8 mouse cellular contexts compared by ENCODE assay signal in genomic region chr7:102222336-102222735, GRCm38 (mm10). TPM values are rescaled to one million over a fixed set of nuclear protein-coding genes. Genes with fewer than 3 reads are reported as not detected.
DNase-seq lines count a peak whose midpoint lies in the region; ATAC-seq and TF ChIP-seq lines count a peak whose summit lies in the region.

No protein-coding gene starts in this region.

- peak; percentile 75 for ATAC-seq in forebrain, embryonic 15.5 days (replicated peaks)
- peak; percentile 60 for ATAC-seq in intestine, embryonic 15.5 days
- ATAC-seq in lung, embryonic 14.5 days (ENCODE audit: insufficient read depth) = peak; percentile 78
- peak; percentile 87 for ATAC-seq in neural tube, embryonic 15.5 days (ENCODE audit: low FRiP score)

- TF ChIP-seq CTCF in lung, embryonic 14.5 days (IDR thresholded peaks at IDR 0.05; ENCODE audit: low read depth) = peak; percentile 55

- peak overlapping the region; percentile 100 for H3K4me3 ChIP-seq in brown adipose tissue, adult 24 weeks (ENCODE audit: insufficient read depth, low read depth, low read length)
- H3K4me3 ChIP-seq in forebrain, embryonic 15.5 days = peak overlapping the region; percentile 83
- H3K4me3 ChIP-seq in intestine, embryonic 15.5 days (replicated peaks) = peak overlapping the region; percentile 73
- H3K4me3 ChIP-seq in lung, embryonic 14.5 days (ENCODE audit: low read depth, low read length) = peak overlapping the region; percentile 73
- H3K4me3 ChIP-seq in neural tube, embryonic 15.5 days (replicated peaks) = peak overlapping the region; percentile 59

- H3K9me3 ChIP-seq in forebrain, embryonic 15.5 days = no peaks in the 10 kb centered on the region
- no peaks in the 10 kb centered on the region for H3K9me3 ChIP-seq in intestine, embryonic 15.5 days
- H3K9me3 ChIP-seq in lung, embryonic 14.5 days (ENCODE audit: low read depth, low read length) = no peaks in the 10 kb centered on the region
- no peaks in the 10 kb centered on the region for H3K9me3 ChIP-seq in neural tube, embryonic 15.5 days (replicated peaks)

- H3K4me2 ChIP-seq in forebrain, embryonic 15.5 days (replicated peaks) = peak overlapping the region; percentile 88
- peak overlapping the region; percentile 74 for H3K4me2 ChIP-seq in intestine, embryonic 15.5 days (replicated peaks)
- peak overlapping the region; percentile 77 for H3K4me2 ChIP-seq in lung, embryonic 14.5 days
- H3K4me2 ChIP-seq in neural tube, embryonic 15.5 days = peak overlapping the region; percentile 90

- H3K9ac ChIP-seq in forebrain, embryonic 15.5 days (replicated peaks) = peak overlapping the region; percentile 81
- 0 out of 2 replicates have a peak overlapping the region, but pooled peaks have one; percentile 75 for H3K9ac ChIP-seq in intestine, embryonic 15.5 days
- peak overlapping the region; percentile 70 for H3K9ac ChIP-seq in lung, embryonic 14.5 days
- peak overlapping the region; percentile 76 for H3K9ac ChIP-seq in neural tube, embryonic 15.5 days (replicated peaks)

- 0% methylated on average over 11 of the region's 13 CpGs for WGBS in forebrain, embryonic 15.5 days
- under 1% methylated on average over 9 of the region's 13 CpGs for WGBS in intestine, embryonic 15.5 days
- 0% methylated on average over 10 of the region's 13 CpGs for WGBS in lung, embryonic 14.5 days
- WGBS in neural tube, embryonic 15.5 days = under 1% methylated on average over 8 of the region's 13 CpGs

- peaks cover 8% of the 10 kb centered on the region for H3K4me1 ChIP-seq in brown adipose tissue, adult 24 weeks (ENCODE audit: control insufficient read depth, insufficient read depth, insufficient read length, low read length)
- peaks cover 9% of the 10 kb centered on the region; the same call in 1 of the 2 replicates for H3K4me1 ChIP-seq in forebrain, embryonic 15.5 days
- 0 out of 2 replicates have a peak, but pooled peaks cover 5% of the 10 kb centered on the region for H3K4me1 ChIP-seq in intestine, embryonic 15.5 days (replicated peaks)
- 0 out of 2 replicates have a peak, but pooled peaks cover 6% of the 10 kb centered on the region for H3K4me1 ChIP-seq in lung, embryonic 14.5 days (ENCODE audit: insufficient read depth)
- H3K4me1 ChIP-seq in neural tube, embryonic 15.5 days = peaks cover 11% of the 10 kb centered on the region; the same call in 1 of the 2 replicates

- H3K27me3 ChIP-seq in forebrain, embryonic 15.5 days = no peaks in the 10 kb centered on the region
- no peaks in the 10 kb centered on the region for H3K27me3 ChIP-seq in intestine, embryonic 15.5 days (replicated peaks)
- H3K27me3 ChIP-seq in lung, embryonic 14.5 days (ENCODE audit: insufficient read depth, low read length) = no peaks in the 10 kb centered on the region
- no peaks in the 10 kb centered on the region for H3K27me3 ChIP-seq in neural tube, embryonic 15.5 days (replicated peaks)

- peak; percentile 7 for DNase-seq in right cerebral cortex, postnatal 25 days
- no peak for DNase-seq in right cerebral cortex, postnatal 14 days
- DNase-seq in lung, embryonic 14.5 days = peak; percentile 84
- DNase-seq in spleen, postnatal 10 days (ENCODE audit: low spot score in 2 of 2) = no peak

- no peaks in the 10 kb centered on the region for H3K36me3 ChIP-seq in forebrain, embryonic 15.5 days
- 0 out of 2 replicates have a peak, but pooled peaks cover 3% of the 10 kb centered on the region for H3K36me3 ChIP-seq in intestine, embryonic 15.5 days
- H3K36me3 ChIP-seq in lung, embryonic 14.5 days (ENCODE audit: insufficient read depth) = peaks cover 15% of the 10 kb centered on the region; the same call in 1 of the 2 replicates
- 0 out of 2 replicates have a peak, but pooled peaks cover 2% of the 10 kb centered on the region for H3K36me3 ChIP-seq in neural tube, embryonic 15.5 days

- peak overlapping the region; percentile 61 for H3K27ac ChIP-seq in brown adipose tissue, adult 24 weeks (replicated peaks; ENCODE audit: low read depth, low read length)
- no peak overlapping the region for H3K27ac ChIP-seq in forebrain, embryonic 15.5 days (replicated peaks)
- H3K27ac ChIP-seq in intestine, embryonic 15.5 days = peak overlapping the region; percentile 87; the same call in 1 of the 2 replicates
- peak overlapping the region; percentile 75; the same call in 1 of the 2 replicates for H3K27ac ChIP-seq in lung, embryonic 14.5 days (ENCODE audit: low read depth)
- H3K27ac ChIP-seq in neural tube, embryonic 15.5 days (replicated peaks) = 0 out of 2 replicates have a peak overlapping the region, but pooled peaks have one; percentile 75

RNA-seq across cellular contexts. Expression of gene Pgap2, which starts 12.3 kb away (rescaled TPM):
- polyA plus RNA-seq in brown adipose tissue, adult 24 weeks (2012; ENCODE audit: insufficient read depth, insufficient read length, missing spikeins) = 39.2 and 54.0 TPM in 2 replicates
- 52.9 and 54.1 TPM in 2 replicates for polyA plus RNA-seq in forebrain, embryonic 15.5 days (2015; fragmentation: Nextera tagmentation; extraction: Ambion mirVana)
- 98.9 and 109 TPM in 2 replicates for polyA plus RNA-seq in intestine, embryonic 15.5 days (2015; fragmentation: Nextera tagmentation; extraction: Ambion mirVana)
- polyA plus RNA-seq in lung, embryonic 14.5 days (2014; fragmentation: Nextera tagmentation; extraction: Ambion mirVana) = 77.9 and 80.4 TPM in 2 replicates
- 57.0 and 62.9 TPM in 2 replicates for polyA plus RNA-seq in neural tube, embryonic 15.5 days (2015; fragmentation: Nextera tagmentation; extraction: Ambion mirVana)

RNA-seq across cellular contexts. Expression of gene Nup98, which starts 12.4 kb away (rescaled TPM):
- polyA plus RNA-seq in brown adipose tissue, adult 24 weeks (2012; ENCODE audit: insufficient read depth, insufficient read length, missing spikeins) = 10.3 and 12.3 TPM in 2 replicates
- 24.2 and 24.7 TPM in 2 replicates for polyA plus RNA-seq in forebrain, embryonic 15.5 days (2015; fragmentation: Nextera tagmentation; extraction: Ambion mirVana)
- 31.4 and 33.4 TPM in 2 replicates for polyA plus RNA-seq in intestine, embryonic 15.5 days (2015; fragmentation: Nextera tagmentation; extraction: Ambion mirVana)
- polyA plus RNA-seq in lung, embryonic 14.5 days (2014; fragmentation: Nextera tagmentation; extraction: Ambion mirVana) = 50.2 and 50.7 TPM in 2 replicates
- 18.1 and 21.2 TPM in 2 replicates for polyA plus RNA-seq in neural tube, embryonic 15.5 days (2015; fragmentation: Nextera tagmentation; extraction: Ambion mirVana)

RNA-seq across cellular contexts. Expression of gene Rhog, which starts 33.5 kb away (rescaled TPM):
- 25.4 and 29.6 TPM in 2 replicates for polyA plus RNA-seq in brown adipose tissue, adult 24 weeks (2012; ENCODE audit: insufficient read depth, insufficient read length, missing spikeins)
- 16.7 and 19.6 TPM in 2 replicates for polyA plus RNA-seq in forebrain, embryonic 15.5 days (2015; fragmentation: Nextera tagmentation; extraction: Ambion mirVana)
- polyA plus RNA-seq in intestine, embryonic 15.5 days (2015; fragmentation: Nextera tagmentation; extraction: Ambion mirVana) = 60.2 and 62.1 TPM in 2 replicates
- 68.4 and 71.9 TPM in 2 replicates for polyA plus RNA-seq in lung, embryonic 14.5 days (2014; fragmentation: Nextera tagmentation; extraction: Ambion mirVana)
- 18.4 and 37.9 TPM in 2 replicates for polyA plus RNA-seq in neural tube, embryonic 15.5 days (2015; fragmentation: Nextera tagmentation; extraction: Ambion mirVana)

RNA-seq across cellular contexts. Expression of gene Stim1, which starts 45.3 kb away (rescaled TPM):
- polyA plus RNA-seq in brown adipose tissue, adult 24 weeks (2012; ENCODE audit: insufficient read depth, insufficient read length, missing spikeins) = 46.5 and 52.6 TPM in 2 replicates
- polyA plus RNA-seq in forebrain, embryonic 15.5 days (2015; fragmentation: Nextera tagmentation; extraction: Ambion mirVana) = 9.6 and 11.1 TPM in 2 replicates
- polyA plus RNA-seq in intestine, embryonic 15.5 days (2015; fragmentation: Nextera tagmentation; extraction: Ambion mirVana) = 20.1 TPM in 2 replicates
- polyA plus RNA-seq in lung, embryonic 14.5 days (2014; fragmentation: Nextera tagmentation; extraction: Ambion mirVana) = 15.9 and 16.3 TPM in 2 replicates
- polyA plus RNA-seq in neural tube, embryonic 15.5 days (2015; fragmentation: Nextera tagmentation; extraction: Ambion mirVana) = 13.2 and 17.0 TPM in 2 replicates

Comparison
In these comparisons a context has a peak if more than half of its experiments do, and no peak if none do; other contexts are left out.
1. DNase-seq: peak in right cerebral cortex, postnatal 25 days (single experiment) and lung, embryonic 14.5 days (single experiment); none in right cerebral cortex, postnatal 14 days (single experiment) and spleen, postnatal 10 days (0 of 2).
2. Peak in every context shown above with its lines, with median percentiles within 50 percentile points of each other: H3K4me3 ChIP-seq, ATAC-seq, H3K4me2 ChIP-seq and H3K9ac ChIP-seq.